Mouse (Mus musculus): ENCODE results near the gene Gab1. TPM values are rescaled to one million over a fixed set of nuclear protein-coding genes. Genes with fewer than 3 reads are reported as not detected.
A peak's percentile ranks its signal among the peaks of the same experiment; 100 is the strongest.

Gab1 gene
- 7.3 and 8.3 TPM in 2 replicates for polyA plus RNA-seq (2015; fragmentation: Nextera tagmentation; extraction: Ambion mirVana)

- Histone ChIP-seq H3K4me2 (replicated peaks; ENCODE audit: low read depth) (peak within 1 kb of the TSS; percentile 77), H3K36me3 (ENCODE audit: control insufficient read depth, insufficient read depth, low read length) (no peaks in the 10 kb centered on the region), H3K9ac (ENCODE audit: low read length) (peak within 1 kb of the TSS; percentile 92), H3K4me3 (ENCODE audit: low read depth, low read length) (peak within 1 kb of the TSS; percentile 85), H3K27ac (replicated peaks) (peak within 1 kb of the TSS; percentile 97), H3K9me3 (ENCODE audit: control insufficient read depth, low read length) (no peaks in the 10 kb centered on the region), H3K27me3 (ENCODE audit: control insufficient read depth, insufficient read depth, low read length) (no peaks in the 10 kb centered on the region), H3K4me1 (replicated peaks; ENCODE audit: control insufficient read depth, insufficient read depth) (peaks cover 3% of the 10 kb centered on the region; the same call in 1 of the 2 replicates)
- ATAC-seq (ENCODE audit: low FRiP score, low TSS enrichment) (peak; percentile 92), DNase-seq (ENCODE audit: low spot score) (peak; percentile 92)
- TF ChIP-seq CTCF (IDR thresholded peaks at IDR 0.05; ENCODE audit: low read depth), result peak; percentile 74
- peak; percentile 57 for TF ChIP-seq EP300 (optimal IDR thresholded peaks at IDR 0.05)
- WGBS, result under 1% methylated on average over 58 of the region's 70 CpGs
These were observed at the start of gene Gab1 for GRCm38 (mm10) chr8:80880196-80881106. TSS of gene Gab1 (minus strand) at chr8:80880519.

GRCm38 (mm10) chr8:80928770-80929169, 48.5 kb upstream of the Gab1 start:
- TF ChIP-seq EP300 (optimal IDR thresholded peaks at IDR 0.05) (no peak), CTCF (IDR thresholded peaks at IDR 0.05; ENCODE audit: low read depth) (no peak)
- Histone ChIP-seq H3K27ac (replicated peaks) (no peak overlapping the region), H3K4me1 (replicated peaks; ENCODE audit: control insufficient read depth, insufficient read depth) (no peaks in the 10 kb centered on the region)

DNA sequence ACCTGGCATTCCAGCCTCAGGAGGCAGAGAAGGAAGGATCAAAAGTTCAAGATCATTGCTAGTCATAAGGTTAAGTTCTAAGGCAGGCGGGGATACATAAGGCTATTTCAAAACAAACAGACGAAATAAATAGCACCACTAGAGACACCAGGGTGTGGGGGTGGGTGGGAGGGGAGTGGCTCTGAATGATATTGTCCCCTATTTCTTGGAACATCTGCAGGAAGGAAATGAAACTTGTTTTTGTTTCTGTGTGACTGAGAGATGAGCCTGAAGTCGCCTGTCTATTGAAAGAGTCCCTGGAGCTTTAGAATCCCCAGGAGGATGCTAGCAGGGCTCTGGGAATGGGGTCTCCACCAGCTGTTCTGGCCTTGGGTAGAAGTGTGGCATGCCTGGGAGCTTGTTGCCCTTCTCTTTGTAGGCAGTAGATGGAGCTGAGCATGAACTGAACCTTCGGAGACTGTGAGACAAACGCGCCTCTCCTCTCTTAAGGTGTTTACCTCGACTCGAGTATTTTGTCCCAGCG, 43.5 kb upstream of the Gab1 start:
- Histone ChIP-seq H3K9ac (ENCODE audit: low read length) (no peak overlapping the region), H3K36me3 (ENCODE audit: control insufficient read depth, insufficient read depth, low read length) (no peaks in the 10 kb centered on the region), H3K4me2 (replicated peaks; ENCODE audit: low read depth) (no peak overlapping the region), H3K4me1 (replicated peaks; ENCODE audit: control insufficient read depth, insufficient read depth) (no peaks in the 10 kb centered on the region), H3K27me3 (ENCODE audit: control insufficient read depth, insufficient read depth, low read length) (no peaks in the 10 kb centered on the region), H3K4me3 (ENCODE audit: low read depth, low read length) (no peak overlapping the region), H3K27ac (replicated peaks) (no peak overlapping the region), H3K9me3 (ENCODE audit: control insufficient read depth, low read length) (no peaks in the 10 kb centered on the region)
- 75% methylated on average over 9 of the region's 9 CpGs for WGBS
- ATAC-seq (ENCODE audit: low FRiP score, low TSS enrichment) (no peak), DNase-seq (ENCODE audit: low spot score) (no peak)
- TF ChIP-seq EP300 (optimal IDR thresholded peaks at IDR 0.05), result no peak
- TF ChIP-seq CTCF (IDR thresholded peaks at IDR 0.05; ENCODE audit: low read depth), result peak; percentile 7; the same call in 1 of the 2 replicates

More at GRCm38 (mm10) chr8:80928770-80929169, 48.5 kb upstream of the Gab1 start:
- no peaks in the 10 kb centered on the region for H3K36me3 ChIP-seq (ENCODE audit: control insufficient read depth, insufficient read depth, low read length)
- DNase-seq (ENCODE audit: low spot score) (no peak), ATAC-seq (ENCODE audit: low FRiP score, low TSS enrichment) (no peak)
- H3K4me3 ChIP-seq (ENCODE audit: low read depth, low read length), result no peak overlapping the region
- H3K4me2 ChIP-seq (replicated peaks; ENCODE audit: low read depth), result no peak overlapping the region
- H3K9me3 ChIP-seq (ENCODE audit: control insufficient read depth, low read length), result no peaks in the 10 kb centered on the region
- no peaks in the 10 kb centered on the region for H3K27me3 ChIP-seq (ENCODE audit: control insufficient read depth, insufficient read depth, low read length)
- H3K9ac ChIP-seq (ENCODE audit: low read length), result no peak overlapping the region

DNA sequence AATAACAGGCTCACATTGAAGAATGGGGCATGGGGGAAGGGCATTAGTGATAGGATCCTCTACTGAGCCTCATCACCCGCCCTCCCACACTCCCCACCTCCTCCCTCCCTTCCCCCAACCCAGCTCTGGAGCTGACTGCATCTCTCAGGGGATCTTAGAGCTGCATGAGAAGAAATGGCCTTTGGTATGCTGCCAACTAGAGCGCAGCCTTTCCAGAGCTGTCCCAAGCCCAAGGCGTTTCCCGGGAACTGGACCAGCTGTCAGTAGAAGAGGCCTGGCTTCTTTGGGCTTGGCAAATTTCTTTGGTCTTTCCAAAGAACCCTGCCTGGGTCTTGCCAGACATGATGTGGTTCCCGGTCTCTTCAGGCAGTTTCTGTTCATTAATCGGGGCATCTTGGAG, 42.3 kb upstream of the Gab1 start:
- no peak for TF ChIP-seq EP300 (optimal IDR thresholded peaks at IDR 0.05)
- TF ChIP-seq CTCF (IDR thresholded peaks at IDR 0.05; ENCODE audit: low read depth), result no peak
- H3K4me3 ChIP-seq (ENCODE audit: low read depth, low read length), result no peak overlapping the region
- DNase-seq (ENCODE audit: low spot score) (peak; percentile 41), ATAC-seq (ENCODE audit: low FRiP score, low TSS enrichment) (peak; percentile 63; the same call in 1 of the 2 replicates)
- no peaks in the 10 kb centered on the region for H3K27me3 ChIP-seq (ENCODE audit: control insufficient read depth, insufficient read depth, low read length)
- no peak overlapping the region for H3K9ac ChIP-seq (ENCODE audit: low read length)
- H3K27ac ChIP-seq (replicated peaks), result no peak overlapping the region
- H3K4me1 ChIP-seq (replicated peaks; ENCODE audit: control insufficient read depth, insufficient read depth), result no peaks in the 10 kb centered on the region
- no peaks in the 10 kb centered on the region for H3K9me3 ChIP-seq (ENCODE audit: control insufficient read depth, low read length)
- 43% methylated on average over 6 of the region's 6 CpGs for WGBS
- H3K4me2 ChIP-seq (replicated peaks; ENCODE audit: low read depth), result no peak overlapping the region
- H3K36me3 ChIP-seq (ENCODE audit: control insufficient read depth, insufficient read depth, low read length), result no peaks in the 10 kb centered on the region

DNA sequence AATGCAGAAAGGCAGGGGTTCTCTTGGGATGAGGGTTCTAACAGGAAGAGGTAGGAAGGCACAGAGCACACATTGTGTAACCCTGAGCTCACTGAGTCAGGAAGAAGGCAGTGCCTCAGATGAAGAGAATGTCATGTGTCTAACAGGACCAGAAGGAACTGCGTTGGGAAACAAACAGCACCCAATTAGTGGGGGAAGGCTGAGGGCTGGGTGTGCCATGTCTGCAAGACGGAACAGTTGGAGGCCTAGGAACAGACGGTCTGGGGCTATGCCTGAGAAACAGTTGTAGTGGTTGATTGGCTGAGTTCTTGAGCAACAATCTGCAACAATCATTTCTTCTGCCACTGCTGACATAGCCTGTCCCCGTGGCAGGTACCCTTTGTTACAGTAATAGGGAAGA, 38.8 kb upstream of the Gab1 start:
- Histone ChIP-seq H3K36me3 (ENCODE audit: control insufficient read depth, insufficient read depth, low read length) (no peaks in the 10 kb centered on the region), H3K4me3 (ENCODE audit: low read depth, low read length) (no peak overlapping the region), H3K9ac (ENCODE audit: low read length) (no peak overlapping the region), H3K9me3 (ENCODE audit: control insufficient read depth, low read length) (no peaks in the 10 kb centered on the region), H3K4me2 (replicated peaks; ENCODE audit: low read depth) (no peak overlapping the region), H3K27ac (replicated peaks) (no peak overlapping the region), H3K27me3 (ENCODE audit: control insufficient read depth, insufficient read depth, low read length) (no peaks in the 10 kb centered on the region), H3K4me1 (replicated peaks; ENCODE audit: control insufficient read depth, insufficient read depth) (no peaks in the 10 kb centered on the region)
- ATAC-seq (ENCODE audit: low FRiP score, low TSS enrichment) (no peak), DNase-seq (ENCODE audit: low spot score) (no peak)
- TF ChIP-seq CTCF (IDR thresholded peaks at IDR 0.05; ENCODE audit: low read depth), result no peak
- no peak for TF ChIP-seq EP300 (optimal IDR thresholded peaks at IDR 0.05)
- WGBS, result 82% methylated on average over 4 of the region's 4 CpGs

DNA sequence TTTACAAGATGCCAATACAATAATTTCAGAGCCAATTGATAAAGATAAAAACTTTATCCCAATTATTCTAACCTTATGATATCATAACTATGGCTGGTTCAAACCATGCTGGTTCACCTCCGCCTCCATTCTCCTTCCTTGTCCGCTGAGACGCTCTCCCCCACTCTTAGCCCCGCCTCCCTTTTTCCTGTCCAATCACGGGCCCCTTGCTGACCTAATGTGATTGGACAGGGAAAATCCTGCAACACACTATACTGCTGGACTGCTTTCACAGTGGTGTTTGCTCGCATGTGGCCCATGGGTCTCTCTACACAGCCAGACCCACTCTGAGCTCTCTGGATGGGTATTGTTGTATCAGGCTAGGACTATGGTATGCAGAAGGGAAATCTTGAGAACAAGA, 38.2 kb upstream of the Gab1 start:
- Histone ChIP-seq H3K9ac (ENCODE audit: low read length) (no peak overlapping the region), H3K4me3 (ENCODE audit: low read depth, low read length) (no peak overlapping the region), H3K36me3 (ENCODE audit: control insufficient read depth, insufficient read depth, low read length) (no peaks in the 10 kb centered on the region), H3K27ac (replicated peaks) (no peak overlapping the region), H3K9me3 (ENCODE audit: control insufficient read depth, low read length) (no peaks in the 10 kb centered on the region), H3K4me2 (replicated peaks; ENCODE audit: low read depth) (no peak overlapping the region), H3K27me3 (ENCODE audit: control insufficient read depth, insufficient read depth, low read length) (no peaks in the 10 kb centered on the region), H3K4me1 (replicated peaks; ENCODE audit: control insufficient read depth, insufficient read depth) (no peaks in the 10 kb centered on the region)
- WGBS, result 92% methylated on average over 6 of the region's 6 CpGs
- DNase-seq (ENCODE audit: low spot score) (no peak), ATAC-seq (ENCODE audit: low FRiP score, low TSS enrichment) (no peak)
- no peak for TF ChIP-seq CTCF (IDR thresholded peaks at IDR 0.05; ENCODE audit: low read depth)
- no peak for TF ChIP-seq EP300 (optimal IDR thresholded peaks at IDR 0.05)
